Mouse (Mus musculus) heart, postnatal 0 days (tissue): Measurements from ENCODE around the gene Tmem184b. TPM values are rescaled to one million over a fixed set of nuclear protein-coding genes. Genes with fewer than 3 reads are reported as not detected.

Experiments
- ATAC-seq: fragments of 200-750 bp; cut with Nextera tagmentation; 2 replicates; pipeline ENCODE4 v1.8.0; 2017; ENCODE audit warnings: low read depth, moderate number of reproducible peaks, moderate library complexity; ENCODE audit not compliant: insufficient read depth
- DNase-seq: peaks from one replicate; pipeline ENCODE4 v3.0.0-alpha.2; 2016; ENCODE audit warnings: low spot score
- H3K27ac ChIP-seq: fragments of 300-500 bp; sonication (generic); 2 replicates; pipeline ENCODE4 v1.5.1; 2014; ENCODE audit warnings: low read depth, mild to moderate bottlenecking
- H3K27me3 ChIP-seq: fragments of 300-500 bp; sonication (generic); 2 replicates; pipeline ENCODE4 v1.6.1; 2014; ENCODE audit warnings: low read length, mixed read lengths; ENCODE audit not compliant: control insufficient read depth, insufficient read depth
- H3K36me3 ChIP-seq: fragments of 300-500 bp; sonication (generic); replicated peaks from 2 replicates; pipeline ENCODE4 v1.6.1; 2014; ENCODE audit warnings: low read length, mixed read lengths; ENCODE audit not compliant: control insufficient read depth, insufficient read depth
- H3K4me1 ChIP-seq: fragments of 300-500 bp; sonication (generic); 2 replicates; pipeline ENCODE4 v1.6.1; 2014; ENCODE audit warnings: antibody characterized with exemption; ENCODE audit not compliant: control insufficient read depth, insufficient read depth
- H3K4me2 ChIP-seq: fragments of 300-500 bp; sonication (generic); 2 replicates; pipeline ENCODE4 v1.6.1; 2014; ENCODE audit warnings: low read depth, mild to moderate bottlenecking, low read length, moderate library complexity
- H3K4me3 ChIP-seq: fragments of 300-500 bp; sonication (generic); 2 replicates; pipeline ENCODE4 v1.5.1; 2014; ENCODE audit warnings: low read depth, low read length
- H3K9ac ChIP-seq: fragments of 300-500 bp; sonication (generic); replicated peaks from 2 replicates; pipeline ENCODE4 v1.6.1; 2014; ENCODE audit warnings: low read depth, low read length, mixed read lengths
- H3K9me3 ChIP-seq: fragments of 300-500 bp; sonication (generic); replicated peaks from 2 replicates; pipeline ENCODE4 v1.6.1; 2016; ENCODE audit warnings: low read length; ENCODE audit not compliant: control insufficient read depth
- CTCF ChIP-seq: IDR thresholded peaks from 2 replicates; pipeline ENCODE4 v1.5.1; 2016; ENCODE audit warnings: antibody characterized with exemption, control low read depth, low read depth
- EP300 ChIP-seq: IDR thresholded peaks from 2 replicates; pipeline ENCODE4 v1.6.1; 2016; ENCODE audit warnings: antibody characterized with exemption, low read depth
- WGBS: fragments of 180-500 bp; shearing (Covaris S2); extraction: QIAGEN DNeasy Blood & Tissue Kit; methylation state at CpG from one replicate; pipeline ENCODE4 v1.1.7; 2014; 5-methylcytosine and 5-hydroxymethylcytosine counted together
- polyA plus RNA-seq: library from polyadenylated mRNA; unstranded; fragments of >200 nt; fragmentation: Nextera tagmentation; extraction: Ambion mirVana; gene quantifications from 2 replicates; pipeline ENCODE4 v1.2.1, GENCODE M21; 2015
- total RNA-seq: library from RNA; depleted of rRNA; stranded (reverse); fragments of >200 nt; gene quantifications from 2 replicates; pipeline ENCODE4 v1.2.3, GENCODE M21; 2014; ENCODE audit warnings: low replicate concordance

Gene Tmem184b
- total and polyA plus RNA-seq, 2 experiments from 2014 or later = 31.8 to 70.6 TPM

GRCm38 (mm10) chr15:79395281-79395680 is 8.1 kb downstream of the Tmem184b start:
- Histone ChIP-seq H3K27ac (peak overlapping the region; percentile 2; the same call in 1 of the 2 replicates), H3K36me3 (no peaks in the 10 kb centered on the region), H3K4me1 (peaks cover 70% of the 10 kb centered on the region), H3K9ac (peak overlapping the region; percentile 24; the same call in 1 of the 2 replicates), H3K27me3 (no peaks in the 10 kb centered on the region), H3K4me2 (peak overlapping the region; percentile 48), H3K4me3 (peak overlapping the region; percentile 23; the same call in 1 of the 2 replicates), H3K9me3 (no peaks in the 10 kb centered on the region)
- TF ChIP-seq EP300 (no peak), CTCF (no peak)
- ATAC-seq (no peak), DNase-seq (no peak)
- WGBS = 57% methylated on average over 6 of the region's 6 CpGs

GRCm38 (mm10) chr15:79394842-79395241 is 8.5 kb downstream of the Tmem184b start:
- Histone ChIP-seq H3K4me1 (peaks cover 70% of the 10 kb centered on the region), H3K36me3 (no peaks in the 10 kb centered on the region), H3K4me3 (peak overlapping the region; percentile 23; the same call in 1 of the 2 replicates), H3K9me3 (no peaks in the 10 kb centered on the region), H3K9ac (no peak overlapping the region), H3K4me2 (peak overlapping the region; percentile 48; the same call in 1 of the 2 replicates), H3K27ac (no peak overlapping the region), H3K27me3 (no peaks in the 10 kb centered on the region)
- ATAC-seq (no peak), DNase-seq (no peak)
- 45% methylated on average over 4 of the region's 4 CpGs for WGBS
- TF ChIP-seq EP300 (no peak), CTCF (no peak)

GRCm38 (mm10) chr15:79393101-79393500 is 10.3 kb downstream of the Tmem184b start:
- no peak overlapping the region; the same call in 1 of the 2 replicates for H3K9ac ChIP-seq
- no peaks in the 10 kb centered on the region for H3K36me3 ChIP-seq
- 88% methylated on average over 6 of the region's 6 CpGs for WGBS
- H3K27me3 ChIP-seq = no peaks in the 10 kb centered on the region
- H3K4me3 ChIP-seq = no peak overlapping the region
- H3K9me3 ChIP-seq = no peaks in the 10 kb centered on the region
- no peak overlapping the region for H3K4me2 ChIP-seq
- peaks cover 71% of the 10 kb centered on the region for H3K4me1 ChIP-seq
- TF ChIP-seq EP300 (no peak), CTCF (no peak)
- ATAC-seq (no peak), DNase-seq (no peak)
- H3K27ac ChIP-seq = 0 out of 2 replicates have a peak overlapping the region, but pooled peaks have one; percentile 21

- H3K9ac ChIP-seq = no peak overlapping the region
- H3K4me2 ChIP-seq = no peak overlapping the region
- WGBS = 72% methylated on average over 5 of the region's 5 CpGs
- ATAC-seq = no peak
- H3K27ac ChIP-seq = peak overlapping the region; percentile 80
- no peaks in the 10 kb centered on the region for H3K27me3 ChIP-seq
- no peaks in the 10 kb centered on the region for H3K9me3 ChIP-seq
- H3K4me1 ChIP-seq = peaks cover 77% of the 10 kb centered on the region
- TF ChIP-seq EP300 (no peak), CTCF (no peak)
- no peak for DNase-seq
- H3K36me3 ChIP-seq = no peaks in the 10 kb centered on the region
- H3K4me3 ChIP-seq = no peak overlapping the region
These were observed 10.8 kb downstream of the Tmem184b start for GRCm38 (mm10) chr15:79392527-79392926.

- Histone ChIP-seq H3K36me3 (no peaks in the 10 kb centered on the region), H3K9me3 (no peaks in the 10 kb centered on the region), H3K4me2 (peak overlapping the region; percentile 3; the same call in 1 of the 2 replicates), H3K27me3 (no peaks in the 10 kb centered on the region), H3K9ac (no peak overlapping the region), H3K27ac (peak overlapping the region; percentile 80), H3K4me1 (peaks cover 81% of the 10 kb centered on the region), H3K4me3 (no peak overlapping the region)
- 12% methylated on average over 7 of the region's 7 CpGs for WGBS
- DNase-seq = peak; percentile 91
- ATAC-seq = peak; percentile 87
- TF ChIP-seq CTCF = no peak
These were observed 11.8 kb downstream of the Tmem184b start for GRCm38 (mm10) chr15:79391447-79392093.
